Mouse (Mus musculus): ENCODE data around the gene Gas1.

DNA sequence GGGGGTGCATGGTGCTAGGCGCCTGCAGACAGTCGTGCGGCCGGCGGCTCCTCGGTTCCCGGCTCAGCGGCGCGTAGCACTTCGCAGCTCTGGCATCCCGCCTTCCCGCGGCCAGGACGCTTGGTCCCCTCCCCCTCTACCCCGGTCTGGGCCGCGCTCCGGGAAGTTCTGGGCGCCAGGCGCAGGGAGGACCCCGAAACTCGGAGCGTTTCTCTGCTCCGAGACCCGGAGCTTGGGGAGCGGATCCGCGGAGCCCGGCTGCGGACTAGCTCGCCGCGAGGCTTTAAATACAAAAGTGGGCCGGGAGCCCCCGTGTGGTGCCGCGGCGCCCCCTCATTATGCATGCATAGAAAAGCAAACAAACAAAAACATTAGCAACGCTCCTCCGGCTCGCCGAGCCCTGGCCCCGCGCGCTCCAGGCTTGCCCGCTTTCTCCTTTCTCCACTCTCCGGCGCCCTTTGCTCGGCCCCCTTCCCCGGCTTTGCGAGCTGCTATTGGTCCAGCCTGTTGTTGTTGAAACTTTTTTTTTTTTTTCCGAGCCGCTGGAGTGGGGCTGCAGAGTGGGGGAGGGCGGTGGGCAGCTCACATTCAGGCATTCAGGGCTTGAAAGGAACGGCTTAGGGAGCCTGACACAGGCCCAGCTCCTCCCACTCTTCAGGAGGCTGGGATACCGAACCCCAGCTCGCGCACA lies at the start of gene Gas1:
- no peak for TF ChIP-seq CTCF (IDR thresholded peaks at IDR 0.05; ENCODE audit: borderline replicate concordance, control insufficient read depth, extremely low read depth, insufficient read depth, low read length, poor library complexity)
- no peak for TF ChIP-seq POLR2A (IDR thresholded peaks at IDR 0.05; ENCODE audit: control insufficient read depth, extremely low read depth, insufficient read depth, low read length, poor library complexity)
